Mouse (Mus musculus): ENCODE results near the gene Amigo1. TPM values are rescaled to one million over a fixed set of nuclear protein-coding genes. Genes with fewer than 3 reads are reported as not detected.
"Not testable (repeated sequence)": the region's sequence is repeated elsewhere in the genome, so short reads cannot be mapped to it uniquely, and the experiment has no call there.

Amigo1 gene
- polyA plus RNA-seq, 1 experiment from 2014 or later, result 2.8 TPM

GRCm38 (mm10) chr3:108225711-108226557 is 39.8 kb downstream of the Amigo1 start:
- DNase-seq (ENCODE audit: low spot score), result peak; percentile 16
- Histone ChIP-seq H3K4me1 (ENCODE audit: control insufficient read depth, insufficient read depth, low read length) (no peaks in the 10 kb centered on the region), H3K9me3 (replicated peaks; ENCODE audit: control insufficient read depth, low read length) (no peaks in the 10 kb centered on the region), H3K36me3 (replicated peaks; ENCODE audit: control insufficient read depth, insufficient read depth, low read depth, low read length) (no peaks in the 10 kb centered on the region), H3K9ac (replicated peaks; ENCODE audit: low read length) (peak overlapping the region; percentile 47), H3K27me3 (ENCODE audit: control insufficient read depth, insufficient read depth, low read length) (peaks cover 26% of the 10 kb centered on the region), H3K4me3 (ENCODE audit: low read depth, low read length) (peak overlapping the region; percentile 46), H3K4me2 (ENCODE audit: low read depth, low read length) (peak overlapping the region; percentile 59), H3K27ac (replicated peaks; ENCODE audit: low read depth, low read length) (no peak overlapping the region)
- peak; percentile 63 for ATAC-seq (replicated peaks; ENCODE audit: insufficient number of reproducible peaks, low FRiP score, low TSS enrichment, low read depth)
- 2% methylated on average over 66 of the region's 67 CpGs for WGBS

- Histone ChIP-seq H3K4me1 (ENCODE audit: control insufficient read depth, insufficient read depth, low read length) (no peaks in the 10 kb centered on the region), H3K4me2 (ENCODE audit: low read depth, low read length) (peak within 1 kb of the TSS; percentile 59), H3K27ac (replicated peaks; ENCODE audit: low read depth, low read length) (no peak within 1 kb of the TSS), H3K27me3 (ENCODE audit: control insufficient read depth, insufficient read depth, low read length) (peaks cover 26% of the 10 kb centered on the region), H3K9me3 (replicated peaks; ENCODE audit: control insufficient read depth, low read length) (no peaks in the 10 kb centered on the region), H3K9ac (replicated peaks; ENCODE audit: low read length) (peak within 1 kb of the TSS; percentile 47), H3K36me3 (replicated peaks; ENCODE audit: control insufficient read depth, insufficient read depth, low read depth, low read length) (no peaks in the 10 kb centered on the region), H3K4me3 (ENCODE audit: low read depth, low read length) (peak within 1 kb of the TSS; percentile 46)
- peak; percentile 73 for DNase-seq (ENCODE audit: low spot score)
- WGBS, result 3% methylated on average over 44 of the region's 44 CpGs
- ATAC-seq (replicated peaks; ENCODE audit: insufficient number of reproducible peaks, low FRiP score, low TSS enrichment, low read depth), result peak; percentile 53
Measured at GRCm38 (mm10) chr3:108226558-108227350, 40.6 kb downstream of the Amigo1 start, which contains the start of gene Sypl2. Gene Sypl2 (minus strand): TSS chr3:108226648.

GRCm38 (mm10) chr3:108227521-108227920 is 41.4 kb downstream of the Amigo1 start:
- DNase-seq (ENCODE audit: low spot score) (no peak), ATAC-seq (replicated peaks; ENCODE audit: insufficient number of reproducible peaks, low FRiP score, low TSS enrichment, low read depth) (no peak)
- 69% methylated on average over 2 of the region's 2 CpGs for WGBS
- H3K4me3 ChIP-seq (ENCODE audit: low read depth, low read length), result no peak overlapping the region
- no peaks in the 10 kb centered on the region for H3K9me3 ChIP-seq (replicated peaks; ENCODE audit: control insufficient read depth, low read length)
- H3K27me3 ChIP-seq (ENCODE audit: control insufficient read depth, insufficient read depth, low read length), result peaks cover 26% of the 10 kb centered on the region
- no peaks in the 10 kb centered on the region for H3K4me1 ChIP-seq (ENCODE audit: control insufficient read depth, insufficient read depth, low read length)
- H3K27ac ChIP-seq (replicated peaks; ENCODE audit: low read depth, low read length), result no peak overlapping the region
- H3K4me2 ChIP-seq (ENCODE audit: low read depth, low read length), result no peak overlapping the region; the same call in 1 of the 2 replicates
- no peaks in the 10 kb centered on the region for H3K36me3 ChIP-seq (replicated peaks; ENCODE audit: control insufficient read depth, insufficient read depth, low read depth, low read length)
- H3K9ac ChIP-seq (replicated peaks; ENCODE audit: low read length), result no peak overlapping the region

- DNase-seq (ENCODE audit: low spot score) (no peak), ATAC-seq (replicated peaks; ENCODE audit: insufficient number of reproducible peaks, low FRiP score, low TSS enrichment, low read depth) (no peak)
- 89% methylated on average over 4 of the region's 4 CpGs for WGBS
- H3K36me3 ChIP-seq (replicated peaks; ENCODE audit: control insufficient read depth, insufficient read depth, low read depth, low read length), result no peaks in the 10 kb centered on the region
- H3K4me3 ChIP-seq (ENCODE audit: low read depth, low read length), result no peak overlapping the region
- no peaks in the 10 kb centered on the region for H3K4me1 ChIP-seq (ENCODE audit: control insufficient read depth, insufficient read depth, low read length)
- no peak overlapping the region for H3K9ac ChIP-seq (replicated peaks; ENCODE audit: low read length)
- H3K4me2 ChIP-seq (ENCODE audit: low read depth, low read length), result no peak overlapping the region
- peaks cover 7% of the 10 kb centered on the region for H3K27me3 ChIP-seq (ENCODE audit: control insufficient read depth, insufficient read depth, low read length)
- no peaks in the 10 kb centered on the region for H3K9me3 ChIP-seq (replicated peaks; ENCODE audit: control insufficient read depth, low read length)
- H3K27ac ChIP-seq (replicated peaks; ENCODE audit: low read depth, low read length), result no peak overlapping the region
Measured at GRCm38 (mm10) chr3:108231646-108232045, 45.5 kb downstream of the Amigo1 start.

- not testable (repeated sequence) for H3K9ac ChIP-seq (replicated peaks; ENCODE audit: low read length); H3K27ac ChIP-seq (replicated peaks; ENCODE audit: low read depth, low read length); H3K27me3 ChIP-seq (ENCODE audit: control insufficient read depth, insufficient read depth, low read length); DNase-seq (ENCODE audit: low spot score); H3K36me3 ChIP-seq (replicated peaks; ENCODE audit: control insufficient read depth, insufficient read depth, low read depth, low read length); H3K9me3 ChIP-seq (replicated peaks; ENCODE audit: control insufficient read depth, low read length); H3K4me2 ChIP-seq (ENCODE audit: low read depth, low read length); H3K4me3 ChIP-seq (ENCODE audit: low read depth, low read length); ATAC-seq (replicated peaks; ENCODE audit: insufficient number of reproducible peaks, low FRiP score, low TSS enrichment, low read depth); H3K4me1 ChIP-seq (ENCODE audit: control insufficient read depth, insufficient read depth, low read length)
- WGBS, result 85% methylated on average over 4 of the region's 4 CpGs
Measured at GRCm38 (mm10) chr3:108237474-108238102, 51.5 kb downstream of the Amigo1 start.

- no peak for ATAC-seq (replicated peaks; ENCODE audit: insufficient number of reproducible peaks, low FRiP score, low TSS enrichment, low read depth)
- WGBS, result 93% methylated on average over 3 of the region's 3 CpGs
Measured at GRCm38 (mm10) chr3:108241243-108241839, 55.2 kb downstream of the Amigo1 start.

More at GRCm38 (mm10) chr3:108241243-108241839, 55.2 kb downstream of the Amigo1 start:
- Histone ChIP-seq H3K36me3 (replicated peaks; ENCODE audit: control insufficient read depth, insufficient read depth, low read depth, low read length) (no peaks in the 10 kb centered on the region), H3K4me2 (ENCODE audit: low read depth, low read length) (no peak overlapping the region), H3K9ac (replicated peaks; ENCODE audit: low read length) (no peak overlapping the region), H3K27me3 (ENCODE audit: control insufficient read depth, insufficient read depth, low read length) (no peaks in the 10 kb centered on the region), H3K9me3 (replicated peaks; ENCODE audit: control insufficient read depth, low read length) (no peaks in the 10 kb centered on the region), H3K4me1 (ENCODE audit: control insufficient read depth, insufficient read depth, low read length) (no peaks in the 10 kb centered on the region), H3K4me3 (ENCODE audit: low read depth, low read length) (no peak overlapping the region), H3K27ac (replicated peaks; ENCODE audit: low read depth, low read length) (no peak overlapping the region)
- DNase-seq (ENCODE audit: low spot score), result no peak

Data from embryonic facial prominence, embryonic 11.5 days (tissue).